Mouse (Mus musculus): ENCODE data around the gene Dnm3. TPM values are rescaled to one million over a fixed set of nuclear protein-coding genes. Genes with fewer than 3 reads are reported as not detected.

Dnm3 gene
- polyA plus RNA-seq, 1 experiment from 2014 or later = 13.7 TPM

- no peak for ATAC-seq (ENCODE audit: insufficient number of reproducible peaks, low FRiP score, low TSS enrichment, low read depth)
- 59% methylated on average over 2 of the region's 2 CpGs for WGBS
These were observed 8.0 kb downstream of the Dnm3 start for GRCm38 (mm10) chr1:162469752-162470280.

GRCm38 (mm10) chr1:162463676-162464075 is 14.2 kb downstream of the Dnm3 start:
- 87% methylated on average over 8 of the region's 8 CpGs for WGBS
- Histone ChIP-seq H3K9me3 (replicated peaks) (no peaks in the 10 kb centered on the region), H3K4me1 (no peaks in the 10 kb centered on the region), H3K27me3 (no peaks in the 10 kb centered on the region), H3K9ac (no peak overlapping the region), H3K36me3 (no peaks in the 10 kb centered on the region), H3K4me2 (replicated peaks) (no peak overlapping the region), H3K4me3 (replicated peaks) (no peak overlapping the region), H3K27ac (replicated peaks) (no peak overlapping the region)
- ATAC-seq (ENCODE audit: insufficient number of reproducible peaks, low FRiP score, low TSS enrichment, low read depth) = no peak

More at GRCm38 (mm10) chr1:162469752-162470280, 8.0 kb downstream of the Dnm3 start:
- no peaks in the 10 kb centered on the region for H3K36me3 ChIP-seq
- 0 out of 2 replicates have a peak, but pooled peaks cover 3% of the 10 kb centered on the region for H3K27me3 ChIP-seq
- H3K4me3 ChIP-seq (replicated peaks) = no peak overlapping the region
- no peak overlapping the region for H3K9ac ChIP-seq
- no peaks in the 10 kb centered on the region for H3K4me1 ChIP-seq
- no peaks in the 10 kb centered on the region for H3K9me3 ChIP-seq (replicated peaks)
- H3K4me2 ChIP-seq (replicated peaks) = no peak overlapping the region
- no peak overlapping the region for H3K27ac ChIP-seq (replicated peaks)

- Histone ChIP-seq H3K27me3 (no peaks in the 10 kb centered on the region), H3K9ac (no peak overlapping the region), H3K9me3 (replicated peaks) (no peaks in the 10 kb centered on the region), H3K27ac (replicated peaks) (no peak overlapping the region), H3K4me3 (replicated peaks) (no peak overlapping the region), H3K4me1 (no peaks in the 10 kb centered on the region), H3K36me3 (no peaks in the 10 kb centered on the region), H3K4me2 (replicated peaks) (no peak overlapping the region)
- ATAC-seq (ENCODE audit: insufficient number of reproducible peaks, low FRiP score, low TSS enrichment, low read depth) = no peak
- 90% methylated on average over 2 of the region's 2 CpGs for WGBS
These were observed 19.1 kb downstream of the Dnm3 start for GRCm38 (mm10) chr1:162458711-162459110.

- Histone ChIP-seq H3K4me3 (replicated peaks) (no peak overlapping the region), H3K36me3 (no peaks in the 10 kb centered on the region), H3K27ac (replicated peaks) (no peak overlapping the region), H3K9me3 (replicated peaks) (no peaks in the 10 kb centered on the region), H3K4me2 (replicated peaks) (no peak overlapping the region), H3K27me3 (no peaks in the 10 kb centered on the region), H3K4me1 (peaks cover 7% of the 10 kb centered on the region; the same call in 1 of the 2 replicates), H3K9ac (no peak overlapping the region)
- WGBS = 88% methylated on average over 6 of the region's 6 CpGs
- no peak for ATAC-seq (ENCODE audit: insufficient number of reproducible peaks, low FRiP score, low TSS enrichment, low read depth)
These were observed 21.0 kb downstream of the Dnm3 start for GRCm38 (mm10) chr1:162456861-162457260.

- Histone ChIP-seq H3K4me3 (replicated peaks) (no peak overlapping the region), H3K4me1 (peaks cover 7% of the 10 kb centered on the region; the same call in 1 of the 2 replicates), H3K4me2 (replicated peaks) (no peak overlapping the region), H3K36me3 (no peaks in the 10 kb centered on the region), H3K27ac (replicated peaks) (no peak overlapping the region), H3K9ac (no peak overlapping the region), H3K27me3 (no peaks in the 10 kb centered on the region), H3K9me3 (replicated peaks) (no peaks in the 10 kb centered on the region)
- WGBS = 84% methylated on average over 4 of the region's 4 CpGs
- no peak for ATAC-seq (ENCODE audit: insufficient number of reproducible peaks, low FRiP score, low TSS enrichment, low read depth)
These were observed 21.4 kb downstream of the Dnm3 start for GRCm38 (mm10) chr1:162456406-162456805.

GRCm38 (mm10) chr1:162453578-162453977 is 24.3 kb downstream of the Dnm3 start:
- 24% methylated on average over 8 of the region's 8 CpGs for WGBS
- H3K9ac ChIP-seq = no peak overlapping the region
- no peak overlapping the region for H3K27ac ChIP-seq (replicated peaks)
- no peaks in the 10 kb centered on the region for H3K27me3 ChIP-seq
- H3K4me1 ChIP-seq = peaks cover 7% of the 10 kb centered on the region; the same call in 1 of the 2 replicates
- ATAC-seq (ENCODE audit: insufficient number of reproducible peaks, low FRiP score, low TSS enrichment, low read depth) = 0 out of 2 replicates have a peak, but pooled peaks have one; percentile 43
- no peaks in the 10 kb centered on the region for H3K9me3 ChIP-seq (replicated peaks)
- no peak overlapping the region for H3K4me3 ChIP-seq (replicated peaks)
- no peak overlapping the region for H3K4me2 ChIP-seq (replicated peaks)
- no peaks in the 10 kb centered on the region for H3K36me3 ChIP-seq

GRCm38 (mm10) chr1:162453030-162453429 is 24.8 kb downstream of the Dnm3 start:
- H3K4me2 ChIP-seq (replicated peaks) = no peak overlapping the region
- WGBS = 73% methylated on average over 6 of the region's 6 CpGs
- no peak overlapping the region for H3K9ac ChIP-seq
- H3K36me3 ChIP-seq = no peaks in the 10 kb centered on the region
- no peak overlapping the region for H3K27ac ChIP-seq (replicated peaks)
- no peak overlapping the region for H3K4me3 ChIP-seq (replicated peaks)
- no peak for ATAC-seq (ENCODE audit: insufficient number of reproducible peaks, low FRiP score, low TSS enrichment, low read depth)
- no peaks in the 10 kb centered on the region for H3K27me3 ChIP-seq
- H3K4me1 ChIP-seq = peaks cover 7% of the 10 kb centered on the region; the same call in 1 of the 2 replicates
- no peaks in the 10 kb centered on the region for H3K9me3 ChIP-seq (replicated peaks)

GRCm38 (mm10) chr1:162449161-162449909 is 28.5 kb downstream of the Dnm3 start:
- H3K9ac ChIP-seq = no peak overlapping the region
- H3K9me3 ChIP-seq (replicated peaks) = no peaks in the 10 kb centered on the region
- WGBS = 56% methylated on average over 3 of the region's 3 CpGs
- no peaks in the 10 kb centered on the region for H3K27me3 ChIP-seq
- no peak overlapping the region for H3K27ac ChIP-seq (replicated peaks)
- no peak for ATAC-seq (ENCODE audit: insufficient number of reproducible peaks, low FRiP score, low TSS enrichment, low read depth)
- peaks cover 7% of the 10 kb centered on the region; the same call in 1 of the 2 replicates for H3K4me1 ChIP-seq
- H3K36me3 ChIP-seq = no peaks in the 10 kb centered on the region
- no peak overlapping the region for H3K4me2 ChIP-seq (replicated peaks)
- no peak overlapping the region for H3K4me3 ChIP-seq (replicated peaks)

GRCm38 (mm10) chr1:162444805-162445204 is 33.0 kb downstream of the Dnm3 start:
- no peaks in the 10 kb centered on the region for H3K9me3 ChIP-seq (replicated peaks)
- no peaks in the 10 kb centered on the region for H3K27me3 ChIP-seq
- no peak overlapping the region for H3K9ac ChIP-seq
- H3K4me2 ChIP-seq (replicated peaks) = no peak overlapping the region
- H3K27ac ChIP-seq (replicated peaks) = no peak overlapping the region
- no peaks in the 10 kb centered on the region for H3K4me1 ChIP-seq
- 57% methylated on average over 8 of the region's 8 CpGs for WGBS
- ATAC-seq (ENCODE audit: insufficient number of reproducible peaks, low FRiP score, low TSS enrichment, low read depth) = no peak
- no peaks in the 10 kb centered on the region for H3K36me3 ChIP-seq
- H3K4me3 ChIP-seq (replicated peaks) = no peak overlapping the region

- ATAC-seq (ENCODE audit: insufficient number of reproducible peaks, low FRiP score, low TSS enrichment, low read depth) = no peak
These were observed 38.3 kb downstream of the Dnm3 start for GRCm38 (mm10) chr1:162439576-162439975.

GRCm38 (mm10) chr1:162436672-162437071 is 41.2 kb downstream of the Dnm3 start:
- no peak overlapping the region for H3K4me2 ChIP-seq (replicated peaks)
- H3K9ac ChIP-seq = no peak overlapping the region
- no peaks in the 10 kb centered on the region for H3K9me3 ChIP-seq (replicated peaks)
- no peaks in the 10 kb centered on the region for H3K36me3 ChIP-seq
- H3K4me1 ChIP-seq = no peaks in the 10 kb centered on the region
- H3K4me3 ChIP-seq (replicated peaks) = no peak overlapping the region
- H3K27ac ChIP-seq (replicated peaks) = no peak overlapping the region
- no peaks in the 10 kb centered on the region for H3K27me3 ChIP-seq
- no peak for ATAC-seq (ENCODE audit: insufficient number of reproducible peaks, low FRiP score, low TSS enrichment, low read depth)
- 81% methylated on average over 3 of the region's 3 CpGs for whole genome bisulfite sequencing

More at GRCm38 (mm10) chr1:162439576-162439975, 38.3 kb downstream of the Dnm3 start:
- Histone ChIP-seq H3K4me2 (replicated peaks) (no peak overlapping the region), H3K36me3 (no peaks in the 10 kb centered on the region), H3K4me3 (replicated peaks) (no peak overlapping the region), H3K27ac (replicated peaks) (no peak overlapping the region), H3K9ac (no peak overlapping the region), H3K4me1 (no peaks in the 10 kb centered on the region), H3K9me3 (replicated peaks) (no peaks in the 10 kb centered on the region), H3K27me3 (no peaks in the 10 kb centered on the region)

Measured in embryonic facial prominence, embryonic 15.5 days (tissue).